In the genomic region with DNA sequence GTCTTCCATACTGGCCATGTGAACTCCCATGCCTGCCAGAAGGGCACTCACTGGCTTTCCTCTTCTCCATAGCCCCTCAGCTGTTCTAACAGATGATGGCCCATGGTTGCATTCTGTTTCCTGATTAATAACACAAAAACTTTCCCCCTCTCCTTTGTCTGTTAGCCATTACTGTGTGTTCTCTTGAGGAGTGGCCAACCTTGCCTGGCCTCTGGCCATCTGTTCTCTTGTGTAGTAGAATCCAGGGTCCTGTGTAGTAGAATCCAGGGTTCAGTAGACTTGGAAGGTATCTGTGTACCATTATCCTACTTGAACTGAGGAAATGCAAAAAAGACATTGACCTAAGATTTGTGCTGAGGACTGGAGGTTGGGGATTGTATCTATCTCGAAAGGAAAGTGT, we compare ENCODE assay signal across 25 mouse cellular contexts. TPM values are rescaled to one million over a fixed set of nuclear protein-coding genes. Genes with fewer than 3 reads are reported as not detected.
DNase-seq lines count a peak whose midpoint lies in the region; ATAC-seq lines count a peak whose summit lies in the region.
"Had no signal": no experiment of that assay in that cellular context is flagged by ENCODE, and none has a peak within 500 bp of the region (broad histone marks: within the 10 kb centered on the region; RNA-seq: fewer than 3 reads in every experiment).

No protein-coding gene starts in this region.

- H3K9ac ChIP-seq in forebrain, embryonic 12.5 days: no peak overlapping the region
- no peak overlapping the region for H3K9ac ChIP-seq in forebrain, embryonic 11.5 days (ENCODE audit: low read length)
- no peak overlapping the region for H3K9ac ChIP-seq in hindbrain, embryonic 12.5 days
- H3K9ac ChIP-seq in neural tube, embryonic 15.5 days (replicated peaks): no peak overlapping the region
- H3K9ac ChIP-seq: embryonic facial prominence, embryonic 12.5 days; embryonic facial prominence, embryonic 15.5 days; forebrain, embryonic 15.5 days; heart, embryonic 12.5 days; heart, embryonic 15.5 days; hindbrain, embryonic 15.5 days had no signal

- no peak for ATAC-seq in forebrain, embryonic 12.5 days (ENCODE audit: low FRiP score)
- ATAC-seq in forebrain, embryonic 11.5 days (replicated peaks; ENCODE audit: low FRiP score): no peak
- no peak for ATAC-seq in hindbrain, embryonic 12.5 days (ENCODE audit: low FRiP score)
- no peak for ATAC-seq in neural tube, embryonic 15.5 days (ENCODE audit: low FRiP score)
- ATAC-seq: CD4-positive, CD25-positive, alpha-beta regulatory T cell, adult 4 months; forebrain, embryonic 15.5 days; intestine, postnatal 0 days had no signal

- H3K27me3 ChIP-seq in forebrain, embryonic 12.5 days: no peaks in the 10 kb centered on the region
- no peaks in the 10 kb centered on the region for H3K27me3 ChIP-seq in forebrain, embryonic 11.5 days (ENCODE audit: control insufficient read depth, insufficient read depth, low read length)
- no peaks in the 10 kb centered on the region for H3K27me3 ChIP-seq in hindbrain, embryonic 10.5 days (ENCODE audit: insufficient read depth, poor library complexity, severe bottlenecking)
- no peaks in the 10 kb centered on the region for H3K27me3 ChIP-seq in hindbrain, embryonic 12.5 days
- no peaks in the 10 kb centered on the region for H3K27me3 ChIP-seq in neural tube, embryonic 15.5 days (replicated peaks)
- H3K27me3 ChIP-seq: embryonic facial prominence, embryonic 12.5 days; embryonic facial prominence, embryonic 15.5 days; forebrain, embryonic 15.5 days; heart, embryonic 12.5 days; heart, embryonic 15.5 days; hindbrain, embryonic 15.5 days had no signal

- H3K4me2 ChIP-seq in forebrain, embryonic 12.5 days: no peak overlapping the region
- H3K4me2 ChIP-seq in forebrain, embryonic 11.5 days (ENCODE audit: low read depth, low read length, severe bottlenecking): no peak overlapping the region
- no peak overlapping the region for H3K4me2 ChIP-seq in hindbrain, embryonic 12.5 days (replicated peaks)
- no peak overlapping the region for H3K4me2 ChIP-seq in neural tube, embryonic 15.5 days
- H3K4me2 ChIP-seq: embryonic facial prominence, embryonic 12.5 days; embryonic facial prominence, embryonic 15.5 days; forebrain, embryonic 15.5 days; heart, embryonic 12.5 days; heart, embryonic 15.5 days; hindbrain, embryonic 15.5 days had no signal

- H3K27ac ChIP-seq in forebrain, embryonic 12.5 days: 0 out of 2 replicates have a peak overlapping the region, but pooled peaks have one; percentile 42
- no peak overlapping the region for H3K27ac ChIP-seq in forebrain, embryonic 11.5 days (ENCODE audit: low read depth, low read length)
- peak overlapping the region; percentile 45 for H3K27ac ChIP-seq in hindbrain, embryonic 10.5 days
- no peak overlapping the region for H3K27ac ChIP-seq in hindbrain, embryonic 12.5 days
- 0 out of 2 replicates have a peak overlapping the region, but pooled peaks have one; percentile 18 for H3K27ac ChIP-seq in neural tube, embryonic 15.5 days (replicated peaks)
- H3K27ac ChIP-seq: embryonic facial prominence, embryonic 12.5 days; embryonic facial prominence, embryonic 15.5 days; gastrocnemius, adult 2 months; heart, embryonic 15.5 days; hindbrain, embryonic 15.5 days had no signal

- peaks cover 33% of the 10 kb centered on the region for H3K4me1 ChIP-seq in forebrain, embryonic 12.5 days
- peaks cover 5% of the 10 kb centered on the region; the same call in 1 of the 2 replicates for H3K4me1 ChIP-seq in forebrain, embryonic 11.5 days (replicated peaks; ENCODE audit: control insufficient read depth, insufficient read depth, low read length)
- H3K4me1 ChIP-seq in hindbrain, embryonic 10.5 days (replicated peaks): peaks cover 18% of the 10 kb centered on the region
- peaks cover 15% of the 10 kb centered on the region for H3K4me1 ChIP-seq in hindbrain, embryonic 12.5 days
- H3K4me1 ChIP-seq in neural tube, embryonic 15.5 days: peaks cover 40% of the 10 kb centered on the region

- peaks cover 17% of the 10 kb centered on the region for H3K36me3 ChIP-seq in forebrain, embryonic 12.5 days (replicated peaks)
- no peaks in the 10 kb centered on the region; the same call in 1 of the 2 replicates for H3K36me3 ChIP-seq in forebrain, embryonic 11.5 days (ENCODE audit: control insufficient read depth, insufficient read depth, low read length)
- peaks cover 35% of the 10 kb centered on the region for H3K36me3 ChIP-seq in hindbrain, embryonic 10.5 days
- peaks cover 19% of the 10 kb centered on the region for H3K36me3 ChIP-seq in hindbrain, embryonic 12.5 days
- H3K36me3 ChIP-seq in neural tube, embryonic 15.5 days: peaks cover 8% of the 10 kb centered on the region
- H3K36me3 ChIP-seq: hindbrain, embryonic 15.5 days had no signal

- no peak for DNase-seq in forebrain, embryonic 11.5 days (ENCODE audit: low spot score)
- no peak for DNase-seq in hindbrain, embryonic 10.5 days (ENCODE audit: low spot score)
- DNase-seq in neural tube, embryonic 10.5 days (ENCODE audit: extremely low spot score, low spot score): no peak
- DNase-seq: adrenal gland, adult 2 months; adrenal gland, postnatal 14 days; cerebellum, adult 11-12 months; cerebellum, adult 8-10 months; cerebellum, postnatal 25 days; gastrocnemius, adult 2 months; gastrocnemius, postnatal 14 days; heart, adult 11 months; heart, postnatal 14 days; heart, postnatal 4 days; kidney, adult 2 months had no signal

- 87% methylated on average over 1 of the region's 1 CpGs for WGBS in forebrain, embryonic 12.5 days
- WGBS in forebrain, embryonic 11.5 days: 85% methylated on average over 1 of the region's 1 CpGs
- WGBS in hindbrain, embryonic 10.5 days: 89% methylated on average over 1 of the region's 1 CpGs
- 100% methylated on average over 1 of the region's 1 CpGs for WGBS in hindbrain, embryonic 12.5 days
- 90% methylated on average over 1 of the region's 1 CpGs for WGBS in neural tube, embryonic 15.5 days

- H3K4me3 ChIP-seq in forebrain, embryonic 12.5 days (replicated peaks): no peak overlapping the region
- H3K4me3 ChIP-seq in forebrain, embryonic 11.5 days (ENCODE audit: low read depth, low read length): no peak overlapping the region
- H3K4me3 ChIP-seq in hindbrain, embryonic 10.5 days: no peak overlapping the region
- no peak overlapping the region for H3K4me3 ChIP-seq in hindbrain, embryonic 12.5 days
- H3K4me3 ChIP-seq in neural tube, embryonic 15.5 days (replicated peaks): no peak overlapping the region
- H3K4me3 ChIP-seq: embryonic facial prominence, embryonic 12.5 days; embryonic facial prominence, embryonic 15.5 days; forebrain, embryonic 15.5 days; gastrocnemius, adult 2 months; heart, embryonic 12.5 days; heart, embryonic 15.5 days; hindbrain, embryonic 15.5 days had no signal

- no peaks in the 10 kb centered on the region for H3K9me3 ChIP-seq in forebrain, embryonic 12.5 days
- H3K9me3 ChIP-seq in forebrain, embryonic 11.5 days (ENCODE audit: control insufficient read depth, low read length): no peaks in the 10 kb centered on the region
- no peaks in the 10 kb centered on the region for H3K9me3 ChIP-seq in hindbrain, embryonic 10.5 days
- no peaks in the 10 kb centered on the region for H3K9me3 ChIP-seq in hindbrain, embryonic 12.5 days (replicated peaks)
- no peaks in the 10 kb centered on the region for H3K9me3 ChIP-seq in neural tube, embryonic 15.5 days (replicated peaks)
- H3K9me3 ChIP-seq: embryonic facial prominence, embryonic 12.5 days; embryonic facial prominence, embryonic 15.5 days; forebrain, embryonic 15.5 days; heart, embryonic 12.5 days; heart, embryonic 15.5 days; hindbrain, embryonic 15.5 days had no signal

RNA-seq across cellular contexts. Expression of a gene that starts 36.5 kb away (rescaled TPM):
- 100 and 101 TPM in 2 replicates for polyA plus RNA-seq in forebrain, embryonic 12.5 days (2016; fragmentation: Nextera tagmentation; extraction: Ambion mirVana)
- polyA plus RNA-seq in forebrain, embryonic 11.5 days (2014; fragmentation: Nextera tagmentation; extraction: Ambion mirVana): 98.3 and 110 TPM in 2 replicates
- polyA plus RNA-seq in hindbrain, embryonic 10.5 days (2016; fragmentation: Nextera tagmentation; extraction: Ambion mirVana): 93.4 and 95.9 TPM in 2 replicates
- 82.3 and 83.7 TPM in 2 replicates for polyA plus RNA-seq in hindbrain, embryonic 12.5 days (2016; fragmentation: Nextera tagmentation; extraction: Ambion mirVana)
- polyA plus RNA-seq in neural tube, embryonic 15.5 days (2015; fragmentation: Nextera tagmentation; extraction: Ambion mirVana): 51.3 and 52.6 TPM in 2 replicates

Comparison
In these comparisons a context has a peak if more than half of its experiments do, and no peak if none do; other contexts are left out.
1. H3K27ac ChIP-seq: peak in forebrain, embryonic 12.5 days (single experiment), hindbrain, embryonic 10.5 days (single experiment) and neural tube, embryonic 15.5 days (single experiment); none in forebrain, embryonic 11.5 days (single experiment) and hindbrain, embryonic 12.5 days (single experiment).